Mouse (Mus musculus): Measurements from ENCODE around the gene Tmem156. TPM values are rescaled to one million over a fixed set of nuclear protein-coding genes. Genes with fewer than 3 reads are reported as not detected.

Tmem156 gene
- total RNA-seq, 2 experiments from 2014 or later = 30.6 to 38.0 TPM

DNA sequence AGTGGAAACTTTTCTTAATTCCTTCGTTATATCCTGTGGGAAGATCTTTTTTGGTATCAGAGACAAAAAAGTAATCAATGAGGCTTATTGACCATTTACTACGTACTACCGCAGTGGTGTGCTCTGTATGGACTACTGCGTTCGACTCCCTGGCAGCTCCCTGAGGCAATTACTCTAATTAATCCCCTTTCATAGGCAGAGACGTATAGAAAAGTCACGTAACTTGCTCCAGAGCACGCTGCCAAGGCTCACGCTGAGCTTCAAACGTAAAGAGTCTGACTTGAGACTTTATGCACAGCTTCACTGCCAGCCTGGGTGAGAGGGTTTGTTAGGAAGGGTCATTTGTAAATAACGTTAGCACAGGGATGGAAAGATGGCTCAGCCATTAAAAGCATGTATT, 8.1 kb upstream of the Tmem156 start:
- no peak for ATAC-seq (replicated peaks; ENCODE audit: poor library complexity)

DNA sequence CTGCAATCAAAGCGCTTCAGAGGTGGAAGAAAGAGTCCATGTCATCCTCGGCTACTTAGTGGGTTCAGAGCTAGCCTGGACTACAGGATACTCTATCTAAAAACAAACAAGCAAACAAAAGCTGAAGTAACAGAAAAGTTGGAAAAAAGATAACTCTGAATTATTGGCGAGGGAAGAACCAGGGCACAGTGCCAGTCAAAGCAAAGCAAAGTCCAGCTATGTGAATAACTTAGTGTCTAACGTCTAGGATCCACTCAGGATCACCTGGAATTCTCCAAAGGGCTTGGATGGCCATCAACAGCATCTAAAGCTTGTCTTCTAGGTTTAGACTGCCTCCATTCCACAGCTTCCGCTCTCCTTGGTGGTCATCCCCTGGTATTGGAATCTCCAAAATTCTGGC, 5.5 kb upstream of the Tmem156 start:
- ATAC-seq (replicated peaks; ENCODE audit: poor library complexity) = no peak

GRCm38 (mm10) chr5:65096805-65097204, 4.9 kb upstream of the Tmem156 start:
- no peak for ATAC-seq (replicated peaks; ENCODE audit: poor library complexity)

- no peak for ATAC-seq (replicated peaks; ENCODE audit: poor library complexity)
Measured at GRCm38 (mm10) chr5:65096082-65096481, 4.2 kb upstream of the Tmem156 start.

GRCm38 (mm10) chr5:65094902-65095545, 3.1 kb upstream of the Tmem156 start:
- 0 out of 2 replicates have a peak, but pooled peaks have one; percentile 6 for ATAC-seq (replicated peaks; ENCODE audit: poor library complexity)

DNA sequence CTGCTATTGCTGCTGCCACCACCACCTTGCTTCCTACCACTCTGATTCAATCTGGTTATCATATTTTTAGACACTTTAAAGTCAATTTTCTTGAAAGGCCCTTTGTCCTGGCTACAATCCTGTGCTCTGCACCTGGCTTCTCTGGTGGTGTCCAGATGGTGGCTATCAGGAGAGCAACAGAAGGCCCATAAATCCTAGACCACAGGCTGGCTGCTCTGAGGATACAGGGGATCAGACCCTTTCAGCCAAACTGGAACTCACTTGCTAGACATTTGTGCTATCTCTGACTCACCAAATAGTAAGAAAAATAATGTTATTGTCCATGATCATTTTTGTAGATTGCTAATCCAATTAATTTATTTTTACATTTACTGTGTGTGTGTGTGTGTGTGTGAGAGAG, 1.8 kb upstream of the Tmem156 start:
- no peak for ATAC-seq (replicated peaks; ENCODE audit: poor library complexity)

DNA sequence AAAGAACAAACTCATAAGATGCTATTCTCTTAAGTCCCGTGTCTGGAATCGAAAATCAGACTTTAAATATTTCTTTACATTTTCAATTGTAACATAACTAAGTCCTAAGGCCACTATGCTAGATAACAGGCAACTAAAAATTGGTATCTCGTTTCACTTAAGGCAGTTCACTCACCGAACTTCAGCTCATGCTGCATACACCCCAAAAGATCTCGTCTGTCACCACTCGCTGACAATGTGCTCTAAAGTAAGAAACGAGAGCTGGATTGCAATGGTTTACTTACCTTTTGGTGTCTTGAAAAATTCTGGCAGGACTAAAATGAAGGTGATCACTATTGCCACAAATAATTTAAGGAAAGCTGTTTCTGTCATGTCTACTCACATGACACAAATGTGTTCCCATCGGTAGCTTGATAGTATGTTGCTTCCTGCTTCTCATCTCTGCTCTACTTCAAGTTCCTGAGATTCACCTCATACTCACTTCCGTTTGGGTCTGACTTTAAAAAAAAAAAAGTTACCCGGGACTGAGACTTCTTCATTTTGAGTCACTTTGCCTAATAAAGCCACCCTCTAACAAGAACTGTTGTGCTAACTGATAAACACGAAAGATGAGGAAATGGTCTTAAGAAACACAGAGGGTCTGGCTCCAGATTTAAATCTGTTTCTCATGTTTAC, 611 bp downstream of the Tmem156 start:
- peak; percentile 82 for ATAC-seq (replicated peaks; ENCODE audit: poor library complexity)

GRCm38 (mm10) chr5:65089707-65090106, 2.2 kb downstream of the Tmem156 start:
- peak; percentile 27; the same call in 1 of the 2 replicates for ATAC-seq (replicated peaks; ENCODE audit: poor library complexity)

DNA sequence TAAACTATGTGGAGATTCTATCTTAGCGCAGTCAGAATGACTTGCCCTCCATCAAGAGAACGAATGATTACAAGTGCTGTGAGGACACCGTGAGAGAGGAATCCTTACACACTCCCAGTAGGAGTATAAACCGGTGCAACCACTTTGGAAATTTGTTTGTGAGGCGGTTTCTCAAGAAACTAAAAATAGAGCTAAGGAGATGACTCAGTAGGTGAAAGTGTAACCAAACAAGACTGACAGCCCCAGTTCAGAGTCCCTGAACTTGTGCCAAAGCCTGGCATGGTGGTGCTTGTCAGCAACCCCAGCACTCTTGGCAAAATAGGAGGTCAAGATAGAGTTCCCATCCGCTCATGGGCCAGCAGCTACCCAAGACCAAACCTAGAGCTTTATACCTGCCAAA, 5.4 kb downstream of the Tmem156 start:
- ATAC-seq (replicated peaks; ENCODE audit: poor library complexity) = no peak

DNA sequence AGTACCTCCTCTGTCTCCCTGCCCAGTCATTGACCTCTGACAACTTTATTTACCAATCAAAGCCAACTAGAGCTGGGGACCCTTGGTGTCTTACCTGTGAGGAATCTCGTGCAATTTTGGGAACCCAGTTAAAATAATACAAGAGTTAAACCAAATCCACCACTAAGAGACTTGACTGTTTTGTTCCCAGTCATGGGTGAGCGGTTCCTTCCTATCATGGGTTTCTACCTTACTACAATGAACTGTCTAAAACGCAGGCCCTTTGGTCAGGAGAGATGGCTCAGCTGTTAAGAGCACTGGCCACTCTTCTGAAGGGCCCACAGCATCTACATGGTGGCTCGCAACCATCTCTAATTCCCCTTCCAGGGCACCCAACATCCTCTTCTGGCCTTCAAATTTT, 10.1 kb downstream of the Tmem156 start:
- no peak for ATAC-seq (replicated peaks; ENCODE audit: poor library complexity)

GRCm38 (mm10) chr5:65079881-65080280, 12.1 kb downstream of the Tmem156 start:
- no peak for ATAC-seq (replicated peaks; ENCODE audit: poor library complexity)

GRCm38 (mm10) chr5:65078081-65078480, 13.9 kb downstream of the Tmem156 start:
- no peak for ATAC-seq (replicated peaks; ENCODE audit: poor library complexity)

GRCm38 (mm10) chr5:65076748-65077147, 15.2 kb downstream of the Tmem156 start:
- no peak for ATAC-seq (replicated peaks; ENCODE audit: poor library complexity)

DNA sequence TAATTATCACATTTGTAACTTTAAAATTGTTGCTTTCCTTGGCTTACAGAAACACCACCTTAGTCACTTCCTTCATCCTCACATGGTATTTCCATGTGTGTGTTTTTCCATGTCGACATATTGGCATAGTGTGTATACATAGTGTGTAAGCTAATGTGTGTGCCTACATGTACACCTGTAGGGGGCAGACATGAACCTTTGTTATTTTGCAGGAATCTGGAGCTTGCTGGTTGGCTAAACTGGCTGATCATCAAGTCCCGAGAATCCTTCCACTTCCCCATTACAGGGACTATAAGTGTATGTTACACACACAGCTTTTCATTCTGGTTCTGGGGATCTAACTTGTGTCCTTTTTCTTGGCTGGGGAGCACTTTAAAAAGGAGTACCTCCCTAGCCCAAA, 15.8 kb downstream of the Tmem156 start:
- ATAC-seq (replicated peaks; ENCODE audit: poor library complexity) = peak; percentile 92

DNA sequence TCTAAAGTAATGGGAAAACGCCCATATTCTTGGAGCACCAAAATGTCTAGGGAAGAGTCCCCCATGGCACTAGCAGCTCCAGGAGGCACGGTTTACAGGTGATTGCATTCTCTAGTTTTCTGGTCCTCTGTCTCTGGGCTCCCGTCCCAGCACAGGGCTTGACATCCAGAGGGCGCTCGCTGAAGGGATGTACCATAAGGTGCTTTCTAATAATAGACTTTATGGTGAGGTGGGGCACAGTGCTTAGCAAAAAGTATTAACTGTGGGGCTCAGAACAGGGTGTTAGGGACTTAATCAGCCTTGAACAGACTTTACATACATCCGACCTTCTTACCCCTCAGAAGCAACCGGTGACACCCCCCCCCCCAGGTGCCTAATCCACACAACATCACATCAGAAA, 17.2 kb downstream of the Tmem156 start:
- ATAC-seq (replicated peaks; ENCODE audit: poor library complexity) = no peak

GRCm38 (mm10) chr5:65073247-65073646, 18.7 kb downstream of the Tmem156 start:
- ATAC-seq (replicated peaks; ENCODE audit: poor library complexity) = no peak

DNA sequence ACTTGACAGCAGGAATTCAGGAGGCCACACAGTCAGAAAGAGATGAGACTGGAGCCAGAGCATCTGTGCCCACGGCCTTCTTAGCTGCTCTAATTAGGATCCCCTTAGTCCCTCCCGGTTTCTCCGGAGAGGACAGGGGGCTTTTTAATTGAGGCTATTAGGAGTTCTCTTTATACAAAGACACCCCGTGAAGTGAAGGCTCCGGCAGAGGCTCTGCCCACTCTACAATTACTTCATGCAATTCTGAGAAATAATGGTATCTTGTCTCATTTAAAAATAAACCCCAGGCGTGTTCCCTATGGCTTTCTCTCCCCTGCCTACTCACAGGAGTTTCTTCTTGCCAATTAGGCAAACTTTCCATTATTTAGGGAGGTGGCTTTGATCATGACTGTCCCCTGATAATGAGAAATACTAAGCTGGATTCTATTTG, 20.2 kb downstream of the Tmem156 start:
- ATAC-seq (replicated peaks; ENCODE audit: poor library complexity) = no peak

- no peak for ATAC-seq (replicated peaks; ENCODE audit: poor library complexity)
Measured at GRCm38 (mm10) chr5:65069872-65070271, 22.1 kb downstream of the Tmem156 start.

DNA sequence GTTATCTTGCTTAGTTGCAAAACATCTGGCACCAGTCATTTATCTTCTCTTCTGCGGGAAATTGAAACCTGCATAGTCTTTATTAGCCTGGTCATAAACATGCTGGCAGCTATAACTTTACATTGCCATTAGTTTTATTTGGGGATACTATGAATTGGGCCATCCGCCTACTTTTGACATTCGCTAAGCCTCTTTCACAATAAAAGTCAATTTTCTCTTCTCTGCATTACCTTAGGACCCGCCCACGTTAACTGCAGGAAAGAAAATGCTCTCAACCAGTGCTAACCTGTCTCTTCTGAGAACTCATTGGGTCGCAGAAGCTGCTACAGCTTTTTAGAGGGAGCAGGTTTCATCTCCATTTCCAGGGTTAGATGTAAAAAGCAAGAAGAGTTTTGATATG, 23.8 kb downstream of the Tmem156 start:
- ATAC-seq (replicated peaks; ENCODE audit: poor library complexity) = no peak

DNA sequence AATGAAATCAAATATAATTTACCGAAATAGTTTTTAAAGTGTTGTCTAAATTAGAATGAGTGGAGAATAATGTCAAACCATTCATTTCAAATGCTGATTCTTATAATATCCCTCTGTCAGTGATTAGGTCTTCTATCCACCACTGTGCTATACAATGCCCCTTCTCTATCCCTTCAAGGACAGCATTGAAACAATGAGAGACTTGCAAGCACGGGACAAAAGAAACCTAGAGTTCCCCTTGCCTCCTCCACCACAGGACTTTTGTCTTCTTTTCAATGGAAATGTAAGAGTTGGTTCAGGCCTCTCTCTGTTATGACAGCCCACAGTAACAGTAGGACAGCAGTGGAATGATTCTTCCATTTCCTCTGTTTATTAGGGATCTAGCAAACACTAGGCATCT, 28.7 kb downstream of the Tmem156 start:
- ATAC-seq (replicated peaks; ENCODE audit: poor library complexity) = no peak

GRCm38 (mm10) chr5:65062236-65062635, 29.7 kb downstream of the Tmem156 start:
- no peak for ATAC-seq (replicated peaks; ENCODE audit: poor library complexity)

DNA sequence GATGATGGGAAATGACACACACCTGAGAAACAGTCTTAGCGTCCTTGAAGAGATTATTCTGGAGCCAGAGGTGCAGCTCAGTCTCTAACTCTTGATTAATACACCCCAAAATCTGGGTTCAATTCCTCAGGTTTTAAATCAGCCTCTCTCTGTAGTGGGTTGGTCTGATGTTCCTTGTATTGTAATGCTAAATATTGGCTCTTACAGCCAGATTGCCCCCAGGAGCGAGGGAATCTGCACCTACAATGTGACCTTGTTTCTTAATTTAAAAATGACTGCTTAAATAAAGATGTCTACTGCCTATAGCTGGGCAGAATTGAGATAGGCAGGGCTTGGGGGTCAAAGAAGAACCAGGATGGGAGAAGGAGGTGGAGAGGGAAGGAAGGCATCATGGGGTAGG, 32.1 kb downstream of the Tmem156 start:
- ATAC-seq (replicated peaks; ENCODE audit: poor library complexity) = no peak

- peak; percentile 23; the same call in 1 of the 2 replicates for ATAC-seq (replicated peaks; ENCODE audit: poor library complexity)
Measured at GRCm38 (mm10) chr5:65057596-65057995, 34.3 kb downstream of the Tmem156 start.
